Mouse (Mus musculus) spleen, adult 2 months (tissue): Measurements from ENCODE around the gene Tgfbr3. TPM values are rescaled to one million over a fixed set of nuclear protein-coding genes. Genes with fewer than 3 reads are reported as not detected.
"Not testable (repeated sequence)": the region's sequence is repeated elsewhere in the genome, so short reads cannot be mapped to it uniquely, and the experiment has no call there.

Experiments
- DNase-seq, 2 experiments: peaks; one replicate each; pipeline versions ENCODE4 v3.0.0 to v3.0.0-alpha.2; 2012 to 2021; ENCODE audit warnings: low spot score in 2 of 2, low read depth in 1 of 2
- H3K27ac ChIP-seq: fragments of 200-500 bp; 2 replicates; pipeline ENCODE4 v1.5.1; 2012; ENCODE audit warnings: low read length, inconsistent platforms; ENCODE audit not compliant: insufficient read depth
- H3K27me3 ChIP-seq: fragments of 200-500 bp; 2 replicates; pipeline ENCODE4 v1.6.1; 2012; ENCODE audit warnings: mild to moderate bottlenecking, moderate library complexity, low read length, inconsistent platforms; ENCODE audit not compliant: control insufficient read depth, insufficient read depth
- H3K36me3 ChIP-seq: fragments of 200-500 bp; 2 replicates; pipeline ENCODE4 v1.6.1; 2012; ENCODE audit warnings: mild to moderate bottlenecking, low read length, inconsistent platforms; ENCODE audit not compliant: control insufficient read depth, insufficient read depth
- H3K4me1 ChIP-seq: fragments of 200-500 bp; 2 replicates; pipeline ENCODE4 v1.6.1; 2011; ENCODE audit warnings: inconsistent platforms; ENCODE audit not compliant: control insufficient read depth, insufficient read depth, insufficient read length
- H3K4me3 ChIP-seq: fragments of 200-500 bp; 2 replicates; pipeline ENCODE4 v1.5.1; 2011; ENCODE audit warnings: mild to moderate bottlenecking, inconsistent platforms; ENCODE audit not compliant: insufficient read depth, insufficient read length; ENCODE audit errors: extremely low read depth
- CTCF ChIP-seq: fragments of 200-500 bp; IDR thresholded peaks from 2 replicates; pipeline ENCODE4 v1.5.1; 2011; ENCODE audit warnings: mild to moderate bottlenecking, inconsistent platforms; ENCODE audit not compliant: insufficient read depth, insufficient read length, insufficient replicate concordance; ENCODE audit errors: extremely low read depth
- POLR2A ChIP-seq: fragments of 200-500 bp; IDR thresholded peaks from 2 replicates; pipeline ENCODE4 v1.6.1; 2011; ENCODE audit warnings: low read depth, low read length, inconsistent platforms
- WGBS: fragments of 180-500 bp; shearing (Covaris S2); methylation state at CpG from one replicate; pipeline ENCODE4 v1.1.7; 2018; 5-methylcytosine and 5-hydroxymethylcytosine counted together
- polyA plus RNA-seq: library from polyadenylated mRNA; depleted of rRNA; stranded (reverse); fragments of >200 nt; gene quantifications from 2 replicates; pipeline ENCODE4 v1.2.3, GENCODE M21; 2012

Gene Tgfbr3
- polyA plus RNA-seq, 1 experiment = 20.5 TPM

DNA sequence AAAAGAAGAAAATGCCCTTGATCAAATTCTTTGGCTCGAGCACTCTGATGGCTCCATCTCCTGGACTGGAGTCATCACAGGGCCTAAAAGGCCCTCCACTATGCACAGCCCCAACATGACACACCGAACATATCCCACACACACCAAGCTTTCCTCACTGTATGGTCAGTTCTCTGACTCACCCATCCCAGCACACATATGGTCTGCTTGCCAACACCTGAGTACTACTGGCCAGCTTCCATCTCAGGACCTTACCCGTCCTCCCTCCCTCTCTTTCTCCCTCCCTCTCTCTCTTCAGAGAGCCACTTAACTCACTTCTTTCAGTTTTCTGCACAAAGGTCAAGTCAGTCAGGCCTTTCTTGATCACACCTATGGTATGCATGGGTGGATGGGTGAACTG, 36.0 kb downstream of the Tgfbr3 start:
- WGBS = 87% methylated on average over 3 of the region's 3 CpGs
- Histone ChIP-seq H3K27ac (no peak overlapping the region), H3K27me3 (no peaks in the 10 kb centered on the region), H3K4me1 (no peaks in the 10 kb centered on the region; the same call in 1 of the 2 replicates), H3K36me3 (no peaks in the 10 kb centered on the region), H3K4me3 (no peak overlapping the region)
- DNase-seq = no peak
- TF ChIP-seq CTCF (no peak), POLR2A (no peak)

GRCm38 (mm10) chr5:107252435-107252834, 37.0 kb downstream of the Tgfbr3 start:
- no peak for TF ChIP-seq POLR2A
- no peak for TF ChIP-seq CTCF
- H3K27ac ChIP-seq = no peak overlapping the region
- no peaks in the 10 kb centered on the region for H3K27me3 ChIP-seq
- H3K4me1 ChIP-seq = no peaks in the 10 kb centered on the region; the same call in 1 of the 2 replicates
- no peaks in the 10 kb centered on the region for H3K36me3 ChIP-seq
- H3K4me3 ChIP-seq = no peak overlapping the region
- no peak for DNase-seq
- 83% methylated on average over 1 of the region's 1 CpGs for WGBS

- Histone ChIP-seq H3K4me3 (no peak overlapping the region), H3K27me3 (no peaks in the 10 kb centered on the region), H3K27ac (no peak overlapping the region), H3K36me3 (no peaks in the 10 kb centered on the region), H3K4me1 (no peaks in the 10 kb centered on the region; the same call in 1 of the 2 replicates)
- WGBS = 50% methylated on average over 3 of the region's 3 CpGs
- TF ChIP-seq POLR2A = no peak
- TF ChIP-seq CTCF = no peak
- DNase-seq = no peak
These were observed 37.6 kb downstream of the Tgfbr3 start for GRCm38 (mm10) chr5:107251751-107252305.

DNA sequence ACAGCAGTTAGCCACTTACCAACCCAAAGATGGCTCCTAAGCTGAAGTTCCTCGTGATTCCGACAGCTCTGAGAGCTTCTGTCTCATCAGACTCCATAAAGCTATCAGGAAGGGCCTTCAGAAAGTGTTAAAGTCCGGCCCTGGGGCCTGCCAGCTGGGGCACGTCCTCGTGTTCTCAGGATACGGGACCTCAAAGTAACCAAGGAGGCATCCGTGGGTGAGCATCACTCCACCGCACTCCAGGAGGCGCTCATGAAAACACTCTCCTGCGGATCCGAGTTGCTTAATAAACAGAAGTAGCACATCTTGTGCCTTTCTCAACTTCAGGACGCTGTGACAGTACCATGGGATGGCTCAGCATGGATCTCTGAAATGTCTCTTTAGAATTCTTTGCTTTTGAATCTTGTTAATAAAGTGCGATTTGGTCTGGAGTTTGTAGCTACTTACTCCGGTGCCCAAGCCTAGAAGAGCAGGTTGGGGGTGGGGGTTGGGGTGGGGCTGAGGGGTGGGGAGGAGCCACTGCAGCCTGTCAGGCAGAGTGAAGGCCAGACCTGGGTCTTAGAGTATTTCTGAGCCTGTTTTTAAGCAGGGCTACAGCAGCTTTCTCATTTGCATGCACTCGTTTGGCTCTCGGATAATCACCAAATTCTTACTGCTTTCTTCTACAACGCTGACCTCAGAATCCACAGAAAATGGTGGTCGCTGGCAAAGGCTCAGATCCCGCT, 38.7 kb downstream of the Tgfbr3 start:
- Histone ChIP-seq H3K27ac (no peak overlapping the region), H3K36me3 (no peaks in the 10 kb centered on the region), H3K4me3 (no peak overlapping the region), H3K27me3 (no peaks in the 10 kb centered on the region), H3K4me1 (no peaks in the 10 kb centered on the region; the same call in 1 of the 2 replicates)
- no peak for DNase-seq
- TF ChIP-seq CTCF = no peak
- TF ChIP-seq POLR2A = no peak
- WGBS = 92% methylated on average over 19 of the region's 19 CpGs

DNA sequence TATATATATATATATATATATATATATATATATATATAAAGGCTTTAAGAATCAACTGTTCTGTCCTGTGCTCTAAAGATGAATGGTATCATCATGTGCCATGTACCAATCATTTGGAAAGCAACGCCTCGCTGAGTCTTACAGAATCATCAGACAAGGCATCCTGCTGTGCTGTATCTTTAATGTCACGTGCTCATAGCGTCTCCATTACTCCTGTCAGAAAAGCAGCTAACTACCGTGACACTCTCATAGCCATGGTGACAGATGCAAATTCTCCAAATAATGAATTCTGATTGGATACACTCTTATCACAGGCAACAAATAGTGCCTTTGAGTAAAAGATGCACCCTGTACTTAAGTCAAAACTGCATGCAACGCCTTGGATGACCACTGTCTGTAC, 40.7 kb downstream of the Tgfbr3 start:
- no peaks in the 10 kb centered on the region for H3K27me3 ChIP-seq
- H3K4me3 ChIP-seq = no peak overlapping the region
- no peak for TF ChIP-seq CTCF
- no peak for TF ChIP-seq POLR2A
- no peaks in the 10 kb centered on the region for H3K36me3 ChIP-seq
- 84% methylated on average over 6 of the region's 6 CpGs for WGBS
- no peaks in the 10 kb centered on the region; the same call in 1 of the 2 replicates for H3K4me1 ChIP-seq
- DNase-seq = no peak
- H3K27ac ChIP-seq = no peak overlapping the region

DNA sequence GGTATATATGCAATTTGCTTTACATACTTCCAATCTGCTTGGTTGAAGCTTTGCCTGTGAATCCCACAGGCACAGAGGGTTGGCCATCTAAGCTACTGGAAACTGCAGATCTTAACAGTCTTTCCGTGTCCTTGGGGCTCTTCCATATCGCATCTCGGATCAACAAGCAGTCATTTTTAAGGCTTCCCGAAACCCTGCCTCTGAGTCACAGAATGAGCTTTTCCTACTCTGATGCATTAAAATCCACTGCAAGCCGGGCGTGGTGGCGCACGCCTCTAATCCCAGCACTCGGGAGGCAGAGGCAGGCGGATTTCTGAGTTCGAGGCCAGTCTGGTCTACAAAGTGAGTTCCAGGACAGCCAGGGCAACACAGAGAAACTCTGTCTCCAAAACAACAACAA, 41.1 kb downstream of the Tgfbr3 start:
- not testable (repeated sequence) for H3K4me1 ChIP-seq, H3K27me3 ChIP-seq, H3K27ac ChIP-seq, DNase-seq, H3K36me3 ChIP-seq, H3K4me3 ChIP-seq
- 95% methylated on average over 11 of the region's 11 CpGs for WGBS

- WGBS = 85% methylated on average over 3 of the region's 3 CpGs
These were observed 41.6 kb downstream of the Tgfbr3 start for GRCm38 (mm10) chr5:107247786-107248185.

More at GRCm38 (mm10) chr5:107247786-107248185, 41.6 kb downstream of the Tgfbr3 start:
- Histone ChIP-seq H3K4me1 (no peaks in the 10 kb centered on the region; the same call in 1 of the 2 replicates), H3K36me3 (no peaks in the 10 kb centered on the region), H3K27ac (no peak overlapping the region), H3K4me3 (no peak overlapping the region), H3K27me3 (no peaks in the 10 kb centered on the region)
- TF ChIP-seq POLR2A (no peak), CTCF (no peak)
- DNase-seq = no peak
